Comparison of ENCODE assay signal across 14 mouse cellular contexts in the genomic region with DNA sequence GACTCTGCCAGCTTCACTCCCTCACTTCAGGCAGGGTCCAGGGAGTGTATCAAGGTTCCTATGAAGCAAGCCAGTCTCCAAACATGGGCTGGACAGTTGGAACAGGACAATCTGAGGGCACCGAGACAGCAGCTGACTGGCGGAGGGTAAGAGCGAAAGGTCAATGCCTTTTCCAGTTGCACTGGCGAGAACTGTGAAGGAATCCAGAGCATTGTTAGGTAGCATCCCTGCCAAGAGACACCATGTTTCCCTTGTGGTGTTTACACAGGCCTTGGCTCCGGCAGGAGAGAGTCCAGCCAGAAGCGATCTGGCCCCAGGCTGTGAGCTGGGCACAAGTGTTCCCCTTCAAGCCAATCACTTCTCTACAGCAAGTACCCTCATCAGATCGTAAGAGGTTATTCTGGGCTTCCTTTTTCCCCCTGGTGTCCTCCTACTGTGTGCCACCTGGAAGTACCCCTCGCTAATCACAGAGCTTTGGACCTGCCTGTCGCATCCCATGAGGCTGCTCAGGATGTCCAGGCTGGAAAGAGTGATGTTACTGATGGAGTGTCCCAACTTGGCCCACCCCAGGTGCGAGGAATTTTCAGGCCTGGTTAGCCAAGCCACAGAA. TPM values are rescaled to one million over a fixed set of nuclear protein-coding genes. Genes with fewer than 3 reads are reported as not detected.
A peak's percentile ranks its signal among the peaks of the same experiment; 100 is the strongest.
DNase-seq lines count a peak whose midpoint lies in the region; ATAC-seq and TF ChIP-seq lines count a peak whose summit lies in the region.
"Had no signal": no experiment of that assay in that cellular context is flagged by ENCODE, and none has a peak within 500 bp of the region (broad histone marks: within the 10 kb centered on the region; RNA-seq: fewer than 3 reads in every experiment).

No protein-coding gene starts in this region.

- H3K4me1 ChIP-seq in heart, embryonic 12.5 days (replicated peaks), result peaks cover 5% of the 10 kb centered on the region; the same call in 1 of the 2 replicates
- no peaks in the 10 kb centered on the region for H3K4me1 ChIP-seq in midbrain, postnatal 0 days (ENCODE audit: insufficient read depth, low read length)
- no peaks in the 10 kb centered on the region; the same call in 1 of the 2 replicates for H3K4me1 ChIP-seq in midbrain, embryonic 13.5 days (replicated peaks)
- H3K4me1 ChIP-seq in heart, postnatal 0 days (ENCODE audit: control insufficient read depth, insufficient read depth), result no peaks in the 10 kb centered on the region

- DNase-seq in heart, adult 11 months, result peak; percentile 97
- DNase-seq in midbrain, postnatal 0 days (ENCODE audit: low spot score), result peak; percentile 42
- DNase-seq in heart, postnatal 0 days (ENCODE audit: low spot score), result no peak
- no peak for DNase-seq in right cerebral cortex, postnatal 25 days
- DNase-seq in urinary bladder, adult 2 months (ENCODE audit: low spot score), result no peak
- DNase-seq: kidney, adult 9 months; layer of hippocampus, postnatal 36 days had no signal

- TF ChIP-seq EP300 in heart, postnatal 0 days (IDR thresholded peaks at IDR 0.05; ENCODE audit: low read depth), result no peak

- H3K27ac ChIP-seq in heart, embryonic 12.5 days (ENCODE audit: poor library complexity, severe bottlenecking), result no peak overlapping the region
- H3K27ac ChIP-seq in midbrain, postnatal 0 days (ENCODE audit: low read depth, low read length), result no peak overlapping the region
- no peak overlapping the region for H3K27ac ChIP-seq in midbrain, embryonic 13.5 days
- H3K27ac ChIP-seq in heart, postnatal 0 days (ENCODE audit: low read depth), result 0 out of 2 replicates have a peak overlapping the region, but pooled peaks have one; percentile 8
- H3K27ac ChIP-seq: embryonic facial prominence, embryonic 13.5 days; liver, embryonic 14.5 days had no signal

- H3K9me3 ChIP-seq in heart, embryonic 12.5 days (replicated peaks), result 0 out of 2 replicates have a peak, but pooled peaks cover 5% of the 10 kb centered on the region
- H3K9me3 ChIP-seq in midbrain, postnatal 0 days (ENCODE audit: low read length), result no peaks in the 10 kb centered on the region
- H3K9me3 ChIP-seq in midbrain, embryonic 13.5 days, result no peaks in the 10 kb centered on the region
- 0 out of 2 replicates have a peak, but pooled peaks cover 4% of the 10 kb centered on the region for H3K9me3 ChIP-seq in heart, postnatal 0 days (replicated peaks; ENCODE audit: control insufficient read depth, low read length)
- H3K9me3 ChIP-seq: embryonic facial prominence, embryonic 13.5 days had no signal

- ATAC-seq in heart, embryonic 12.5 days (ENCODE audit: insufficient number of reproducible peaks, low FRiP score), result no peak
- no peak for ATAC-seq in midbrain, postnatal 0 days (ENCODE audit: low FRiP score)
- ATAC-seq in midbrain, embryonic 13.5 days, result no peak
- peak; percentile 45 for ATAC-seq in heart, postnatal 0 days (ENCODE audit: insufficient read depth, low read depth)
- no peak for ATAC-seq in monocyte, adult 5-6 weeks (replicated peaks; ENCODE audit: insufficient number of reproducible peaks, low FRiP score, low TSS enrichment, poor library complexity, severe bottlenecking)
- ATAC-seq: Patski had no signal

- H3K4me3 ChIP-seq in heart, embryonic 12.5 days, result no peak overlapping the region
- no peak overlapping the region for H3K4me3 ChIP-seq in midbrain, postnatal 0 days (ENCODE audit: low read depth, low read length)
- no peak overlapping the region for H3K4me3 ChIP-seq in midbrain, embryonic 13.5 days (replicated peaks)
- H3K4me3 ChIP-seq in heart, postnatal 0 days (ENCODE audit: low read depth, low read length), result no peak overlapping the region
- H3K4me3 ChIP-seq: embryonic facial prominence, embryonic 13.5 days had no signal

- whole genome bisulfite sequencing in heart, embryonic 12.5 days, result 76% methylated on average over 10 of the region's 10 CpGs
- 81% methylated on average over 10 of the region's 10 CpGs for WGBS in midbrain, postnatal 0 days
- 84% methylated on average over 10 of the region's 10 CpGs for WGBS in midbrain, embryonic 13.5 days
- 72% methylated on average over 10 of the region's 10 CpGs for WGBS in heart, postnatal 0 days

- no peak overlapping the region for H3K9ac ChIP-seq in heart, embryonic 12.5 days
- no peak overlapping the region for H3K9ac ChIP-seq in midbrain, postnatal 0 days (replicated peaks; ENCODE audit: low read length, poor library complexity, severe bottlenecking)
- H3K9ac ChIP-seq in midbrain, embryonic 13.5 days (replicated peaks), result no peak overlapping the region
- no peak overlapping the region for H3K9ac ChIP-seq in heart, postnatal 0 days (replicated peaks; ENCODE audit: low read depth, low read length)
- H3K9ac ChIP-seq: embryonic facial prominence, embryonic 13.5 days; liver, embryonic 14.5 days had no signal

- H3K36me3 ChIP-seq in heart, embryonic 12.5 days, result no peaks in the 10 kb centered on the region
- no peaks in the 10 kb centered on the region for H3K36me3 ChIP-seq in midbrain, postnatal 0 days (ENCODE audit: insufficient read depth, low read length)
- H3K36me3 ChIP-seq in midbrain, embryonic 13.5 days, result no peaks in the 10 kb centered on the region
- H3K36me3 ChIP-seq in heart, postnatal 0 days (replicated peaks; ENCODE audit: control insufficient read depth, insufficient read depth, low read length), result no peaks in the 10 kb centered on the region
- H3K36me3 ChIP-seq: embryonic facial prominence, embryonic 13.5 days had no signal

- TF ChIP-seq CTCF in midbrain, postnatal 0 days (IDR thresholded peaks at IDR 0.05), result no peak
- no peak for TF ChIP-seq CTCF in heart, postnatal 0 days (IDR thresholded peaks at IDR 0.05; ENCODE audit: low read depth)

- no peak overlapping the region for H3K4me2 ChIP-seq in heart, embryonic 12.5 days
- no peak overlapping the region for H3K4me2 ChIP-seq in midbrain, postnatal 0 days (ENCODE audit: low read depth, low read length, poor library complexity, severe bottlenecking)
- H3K4me2 ChIP-seq in midbrain, embryonic 13.5 days (replicated peaks), result no peak overlapping the region
- no peak overlapping the region for H3K4me2 ChIP-seq in heart, postnatal 0 days (ENCODE audit: low read depth, low read length)
- H3K4me2 ChIP-seq: embryonic facial prominence, embryonic 13.5 days had no signal

- no peaks in the 10 kb centered on the region for H3K27me3 ChIP-seq in heart, embryonic 12.5 days (replicated peaks)
- no peaks in the 10 kb centered on the region for H3K27me3 ChIP-seq in midbrain, postnatal 0 days (ENCODE audit: insufficient read depth, low read length)
- no peaks in the 10 kb centered on the region for H3K27me3 ChIP-seq in midbrain, embryonic 13.5 days
- H3K27me3 ChIP-seq in heart, postnatal 0 days (ENCODE audit: control insufficient read depth, insufficient read depth, low read length), result no peaks in the 10 kb centered on the region
- H3K27me3 ChIP-seq: embryonic facial prominence, embryonic 13.5 days; Patski had no signal

RNA-seq across cellular contexts. Expression of a gene that starts 13.2 kb away (rescaled TPM):
- 2.5 and 2.7 TPM in 2 replicates for polyA plus RNA-seq in heart, embryonic 12.5 days (2016; fragmentation: Nextera tagmentation; extraction: Ambion mirVana)
- 4.6 and 7.9 TPM in 2 replicates for total RNA-seq in midbrain, postnatal 0 days (2014; rRNA removed)
- polyA plus RNA-seq in midbrain, postnatal 0 days (2015; fragmentation: Nextera tagmentation; extraction: Ambion mirVana), result 5.0 and 5.4 TPM in 2 replicates
- 4.4 and 6.5 TPM in 2 replicates for polyA plus RNA-seq in midbrain, embryonic 13.5 days (2015; fragmentation: Nextera tagmentation; extraction: Ambion mirVana)
- total RNA-seq in heart, postnatal 0 days (2014; rRNA removed; ENCODE audit: low replicate concordance), result 5.4 and 6.1 TPM in 2 replicates
- polyA plus RNA-seq in heart, postnatal 0 days (2015; fragmentation: Nextera tagmentation; extraction: Ambion mirVana), result 6.2 and 6.5 TPM in 2 replicates
- 89.1 and 164 TPM in 2 replicates for polyA plus RNA-seq in urinary bladder, adult 2 months (2012; rRNA removed)
- not detected in 3 replicates for total RNA-seq in monocyte, adult 5-6 weeks (2017)
- total RNA-seq: hematopoietic stem cell, adult 5-6 weeks had no signal

RNA-seq across cellular contexts. Expression of a gene that starts 26.7 kb away (rescaled TPM):
- polyA plus RNA-seq in heart, embryonic 12.5 days (2016; fragmentation: Nextera tagmentation; extraction: Ambion mirVana), result 0.22 and 0.66 TPM in 2 replicates
- 5.0 and 7.3 TPM in 2 replicates for total RNA-seq in midbrain, postnatal 0 days (2014; rRNA removed)
- 2.1 and 2.7 TPM in 2 replicates for polyA plus RNA-seq in midbrain, postnatal 0 days (2015; fragmentation: Nextera tagmentation; extraction: Ambion mirVana)
- polyA plus RNA-seq in midbrain, embryonic 13.5 days (2015; fragmentation: Nextera tagmentation; extraction: Ambion mirVana), result 4.0 and 4.9 TPM in 2 replicates
- total RNA-seq in heart, postnatal 0 days (2014; rRNA removed; ENCODE audit: low replicate concordance), result 3.2 TPM in 1 of 2 replicates, not detected in the other
- polyA plus RNA-seq in heart, postnatal 0 days (2015; fragmentation: Nextera tagmentation; extraction: Ambion mirVana), result 0.07 and 0.11 TPM in 2 replicates
- 133 and 156 TPM in 2 replicates for polyA plus RNA-seq in urinary bladder, adult 2 months (2012; rRNA removed)
- total RNA-seq in monocyte, adult 5-6 weeks (2017), result not detected in 3 replicates
- total RNA-seq: hematopoietic stem cell, adult 5-6 weeks had no signal

Comparison
In these comparisons a context has a peak if more than half of its experiments do, and no peak if none do; other contexts are left out.
1. DNase-seq: peak in heart, adult 11 months (single experiment) and midbrain, postnatal 0 days (single experiment); none in heart, postnatal 0 days (single experiment), right cerebral cortex, postnatal 25 days (single experiment) and urinary bladder, adult 2 months (single experiment).
2. RNA of a gene that starts 13.2 kb away (polyA plus RNA-seq): 89.1 to 164 TPM in urinary bladder, adult 2 months; 4.4 to 6.5 TPM in midbrain, embryonic 13.5 days, 6.2 to 6.5 TPM in heart, postnatal 0 days, 5.0 to 5.4 TPM in midbrain, postnatal 0 days and 2.5 to 2.7 TPM in heart, embryonic 12.5 days; every median in the first group is over 10 times any median in the second.
3. RNA of a gene that starts 26.7 kb away (polyA plus RNA-seq): 133 to 156 TPM in urinary bladder, adult 2 months; 4.0 to 4.9 TPM in midbrain, embryonic 13.5 days, 2.1 to 2.7 TPM in midbrain, postnatal 0 days, 0.22 to 0.66 TPM in heart, embryonic 12.5 days and 0.07 to 0.11 TPM in heart, postnatal 0 days; every median in the first group is over 10 times any median in the second.